Mouse (Mus musculus) induced T-regulatory cell, adult 2 months (primary cell): ENCODE data around the gene Creb3l4.
"Not testable (repeated sequence)": the region's sequence is repeated elsewhere in the genome, so short reads cannot be mapped to it uniquely, and the experiment has no call there.

Experiments used
- DNase-seq: peaks from one replicate; pipeline ENCODE4 v3.0.0-alpha.2; 2012; ENCODE audit warnings: low read depth

Creb3l4 gene

DNA sequence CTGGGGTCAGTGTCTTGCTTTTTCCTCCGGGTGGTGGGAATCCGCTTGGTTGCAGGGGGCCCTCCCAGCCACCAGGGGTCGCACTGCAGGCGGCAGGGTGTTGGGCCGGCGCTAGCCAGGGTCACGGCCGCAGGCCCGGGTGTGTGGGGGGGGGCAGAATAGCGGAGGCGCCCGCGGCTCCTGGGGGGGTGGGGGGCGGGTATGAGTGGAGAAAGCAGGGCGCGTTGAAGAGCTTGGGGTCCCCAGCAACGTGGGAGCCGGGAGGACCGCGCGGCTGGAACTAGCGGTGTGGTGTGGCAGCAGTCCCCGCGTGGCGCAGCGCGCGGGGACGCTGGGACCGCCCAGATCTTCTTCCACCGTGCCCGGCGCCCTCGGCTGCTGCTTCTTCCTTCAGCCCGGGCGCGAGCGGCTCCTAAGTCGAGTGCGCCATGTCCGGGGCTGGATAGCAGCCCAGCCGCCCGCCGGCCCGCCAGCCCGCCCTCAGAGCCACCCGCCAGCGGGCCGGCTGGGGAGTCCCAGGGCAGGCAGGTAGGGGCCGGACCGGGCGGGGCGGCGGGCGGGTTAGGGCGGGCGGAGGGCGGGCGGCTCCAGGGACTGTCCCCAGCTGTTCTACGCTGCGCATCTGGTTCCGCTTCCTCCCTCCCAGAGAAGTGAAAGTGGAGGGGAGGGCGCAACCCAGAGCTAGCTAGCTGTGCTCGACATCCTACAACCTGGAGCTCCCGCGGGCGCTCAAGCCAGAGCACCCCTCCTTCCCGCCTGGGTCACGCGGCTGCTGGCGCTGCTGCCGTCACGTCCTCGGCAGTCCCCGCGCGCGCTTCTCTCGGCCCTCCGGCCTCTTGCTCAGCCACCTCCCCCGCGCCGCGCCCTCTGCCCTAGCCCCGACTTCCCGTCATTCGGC, 22.0 kb upstream of the Creb3l4 start, which contains the start of gene Dennd4b:
Gene Dennd4b, plus strand, starts transcription at position 152 of the 898 bp plus-strand sequence.
- DNase-seq: peak; percentile 95

DNA sequence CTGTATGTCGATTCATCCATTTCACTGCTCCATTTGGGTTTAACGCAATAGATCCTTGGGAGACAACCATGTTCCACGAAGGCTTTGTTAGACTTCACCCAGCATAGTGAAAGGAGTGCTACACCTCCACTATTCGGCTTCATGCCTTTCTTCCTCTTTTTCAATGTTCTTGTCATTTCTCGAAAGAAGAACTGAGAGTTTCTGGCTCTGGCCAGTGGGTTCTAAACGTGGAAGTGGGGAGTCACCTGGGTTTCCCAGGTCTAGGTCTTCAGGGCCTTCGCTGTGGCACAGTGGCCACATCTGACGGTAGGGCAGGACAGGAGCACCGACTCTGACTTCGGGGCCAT, 21.3 kb upstream of the Creb3l4 start:
- DNase-seq: no peak

DNA sequence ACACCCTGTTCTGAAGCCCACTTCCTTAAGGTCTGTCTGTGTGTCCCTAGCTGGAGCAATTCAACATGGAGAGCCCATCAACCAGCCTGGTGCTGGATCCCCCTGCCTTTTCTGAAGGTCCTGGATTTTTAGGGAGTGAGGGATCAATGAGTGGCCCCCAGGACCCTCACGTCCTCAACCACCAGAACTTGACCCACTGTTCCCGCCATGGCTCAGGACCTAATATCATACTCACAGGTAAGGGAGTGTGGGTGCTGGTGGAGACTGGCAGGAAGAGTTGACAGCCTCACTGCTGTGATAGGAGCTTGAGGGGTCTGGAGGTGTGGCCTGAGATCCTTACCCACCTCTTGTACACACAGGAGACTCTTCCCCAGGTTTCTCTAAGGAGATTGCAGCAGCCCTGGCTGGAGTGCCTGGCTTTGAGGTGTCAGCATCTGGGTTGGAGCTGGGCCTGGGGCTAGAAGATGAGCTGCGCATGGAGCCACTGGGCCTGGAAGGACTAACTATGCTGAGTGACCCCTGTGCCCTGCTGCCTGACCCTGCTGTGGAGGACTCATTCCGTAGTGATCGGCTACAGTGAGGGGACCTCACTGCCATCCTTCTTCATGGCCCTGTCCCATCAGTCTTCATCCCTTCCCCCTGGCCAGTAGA, 19.9 kb upstream of the Creb3l4 start:
- DNase-seq: no peak

DNA sequence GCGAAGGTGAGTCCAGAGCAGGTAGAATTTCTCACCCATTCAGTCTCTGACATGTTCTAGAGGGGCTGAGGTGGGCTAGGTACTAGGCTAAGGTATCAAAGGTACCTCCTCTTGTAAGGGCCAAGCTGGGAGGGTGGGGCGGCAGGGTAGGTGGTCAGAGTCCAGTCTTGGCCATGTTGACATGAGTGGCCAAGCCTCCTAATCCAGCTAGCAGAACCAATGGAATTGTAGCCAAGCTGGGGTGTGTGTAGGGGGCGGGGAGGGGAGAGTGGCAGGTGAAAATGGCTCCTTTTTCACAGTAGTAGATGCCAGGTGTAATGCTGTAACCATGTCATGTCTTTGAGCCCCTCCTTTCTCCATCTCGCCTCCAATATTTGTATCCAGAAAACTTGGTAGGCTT, 15.2 kb upstream of the Creb3l4 start:
- DNase-seq: no peak

DNA sequence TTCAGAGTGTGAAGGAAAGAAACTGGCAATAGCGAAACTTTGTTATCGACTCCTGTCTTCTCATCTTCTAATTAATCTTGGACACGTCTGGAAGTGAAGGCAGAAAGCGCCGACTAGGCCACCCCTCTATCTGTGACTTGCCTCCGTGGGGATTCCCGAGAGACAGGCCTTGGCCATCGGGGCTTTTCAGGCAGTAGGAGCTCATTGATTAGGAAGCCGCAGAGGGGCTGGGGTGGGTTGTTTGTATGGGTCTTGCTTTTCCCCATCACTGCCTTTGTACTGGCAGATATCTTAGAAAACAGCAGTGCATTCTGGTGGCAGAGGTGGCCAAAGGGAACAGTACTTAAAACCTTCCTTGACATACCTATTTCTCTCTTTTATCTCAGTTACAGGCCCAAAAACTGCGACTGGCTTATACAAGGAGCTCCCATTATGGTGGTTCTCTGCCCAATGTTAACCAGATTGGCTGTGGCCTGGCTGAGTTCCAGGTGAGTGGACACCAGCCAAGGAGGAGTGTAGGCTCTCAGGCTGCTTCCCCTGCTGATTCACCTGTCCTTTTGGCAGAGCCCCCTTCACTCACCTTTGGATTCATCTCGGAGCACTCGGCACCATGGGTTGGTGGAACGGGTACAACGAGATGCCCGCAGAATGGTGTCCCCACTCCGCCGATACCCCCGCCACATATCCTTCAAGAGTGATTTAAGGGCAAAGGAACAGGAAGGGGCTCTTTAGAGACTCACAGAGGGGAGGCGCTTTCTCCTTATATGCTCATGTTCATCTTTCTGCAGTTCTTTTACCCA, 13.6 kb upstream of the Creb3l4 start:
- no peak for DNase-seq

DNA sequence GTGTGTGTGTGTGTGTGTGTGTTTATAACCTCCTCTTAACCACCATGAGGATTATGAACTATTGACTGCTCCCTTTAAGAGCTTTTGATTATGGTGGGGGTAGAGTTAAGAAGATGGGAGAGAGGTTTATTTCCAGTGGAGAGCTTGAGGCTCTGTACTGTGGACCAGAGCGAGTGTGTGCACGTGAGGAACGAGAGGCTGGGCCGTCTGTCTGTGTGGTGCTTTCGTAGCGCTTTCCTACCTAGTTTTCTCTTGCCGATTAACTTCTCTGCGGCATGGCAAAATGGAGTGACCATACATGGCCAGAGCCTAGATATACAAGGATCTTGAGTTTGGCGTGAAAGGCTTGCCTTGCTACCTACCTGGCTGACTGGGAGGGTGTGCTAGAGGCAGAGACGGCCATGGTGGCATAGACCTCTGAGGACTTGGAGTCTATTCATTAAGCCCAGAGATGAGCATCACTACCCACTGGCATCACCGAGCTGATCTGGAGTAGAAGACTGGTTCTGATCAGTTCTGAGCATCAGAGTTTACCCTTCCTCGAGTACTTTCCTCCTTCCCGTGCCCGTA, 12.6 kb upstream of the Creb3l4 start:
- no peak for DNase-seq

DNA sequence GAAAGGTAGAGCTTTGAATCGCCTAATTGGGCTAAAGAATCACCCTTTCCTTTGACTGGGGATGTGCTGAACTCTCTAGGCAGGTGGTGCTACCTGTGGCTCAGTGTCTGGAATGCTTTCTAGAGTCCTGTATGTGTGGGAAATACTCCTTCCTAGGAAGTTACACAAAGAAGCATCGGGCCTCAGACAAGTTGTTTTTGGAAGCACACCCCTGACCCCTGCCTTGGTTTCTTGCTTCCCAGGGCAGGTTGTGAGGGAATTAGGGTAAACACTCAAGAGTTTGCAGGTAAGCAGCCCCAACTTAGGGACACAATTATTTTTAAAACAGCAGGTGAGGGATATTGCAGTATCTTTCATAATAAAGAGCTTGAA, 11.9 kb upstream of the Creb3l4 start:
- DNase-seq: no peak

DNA sequence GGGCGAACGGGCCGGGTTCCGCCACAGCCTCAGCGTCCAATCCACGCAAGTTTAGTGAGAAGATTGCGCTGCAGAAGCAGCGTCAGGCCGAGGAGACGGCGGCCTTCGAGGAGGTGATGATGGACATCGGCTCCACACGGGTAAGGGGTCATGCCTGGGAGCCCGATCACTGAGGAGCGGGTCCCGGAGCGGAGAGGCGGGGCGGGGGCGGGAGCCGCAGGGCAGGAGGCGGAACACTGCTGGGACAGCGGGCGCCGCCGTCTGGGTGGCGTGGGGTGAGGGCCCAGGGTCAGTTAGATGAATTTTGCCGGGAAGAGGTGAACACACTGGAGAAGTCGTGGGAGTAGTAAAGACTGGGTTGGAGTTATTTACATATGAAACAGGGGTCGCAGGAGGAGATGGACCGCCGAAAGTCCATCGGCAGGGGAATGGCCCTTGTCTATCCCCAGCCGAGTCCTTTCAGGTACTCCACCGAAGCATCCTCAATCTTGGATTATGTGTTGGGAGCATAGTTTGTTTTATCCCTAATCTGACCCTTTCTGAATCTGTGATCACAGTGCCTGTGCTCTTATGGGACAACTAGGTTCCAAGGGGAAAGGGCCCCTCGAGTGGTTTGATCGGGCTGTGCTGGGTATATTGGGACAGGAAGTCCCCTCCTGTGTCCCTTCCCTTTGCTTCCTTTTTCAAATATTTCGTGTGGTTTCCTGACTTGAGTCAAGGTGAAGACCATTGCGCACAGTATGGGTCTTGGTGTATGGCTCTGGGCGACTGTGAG, 11.3 kb upstream of the Creb3l4 start:
- DNase-seq: peak; percentile 73

DNA sequence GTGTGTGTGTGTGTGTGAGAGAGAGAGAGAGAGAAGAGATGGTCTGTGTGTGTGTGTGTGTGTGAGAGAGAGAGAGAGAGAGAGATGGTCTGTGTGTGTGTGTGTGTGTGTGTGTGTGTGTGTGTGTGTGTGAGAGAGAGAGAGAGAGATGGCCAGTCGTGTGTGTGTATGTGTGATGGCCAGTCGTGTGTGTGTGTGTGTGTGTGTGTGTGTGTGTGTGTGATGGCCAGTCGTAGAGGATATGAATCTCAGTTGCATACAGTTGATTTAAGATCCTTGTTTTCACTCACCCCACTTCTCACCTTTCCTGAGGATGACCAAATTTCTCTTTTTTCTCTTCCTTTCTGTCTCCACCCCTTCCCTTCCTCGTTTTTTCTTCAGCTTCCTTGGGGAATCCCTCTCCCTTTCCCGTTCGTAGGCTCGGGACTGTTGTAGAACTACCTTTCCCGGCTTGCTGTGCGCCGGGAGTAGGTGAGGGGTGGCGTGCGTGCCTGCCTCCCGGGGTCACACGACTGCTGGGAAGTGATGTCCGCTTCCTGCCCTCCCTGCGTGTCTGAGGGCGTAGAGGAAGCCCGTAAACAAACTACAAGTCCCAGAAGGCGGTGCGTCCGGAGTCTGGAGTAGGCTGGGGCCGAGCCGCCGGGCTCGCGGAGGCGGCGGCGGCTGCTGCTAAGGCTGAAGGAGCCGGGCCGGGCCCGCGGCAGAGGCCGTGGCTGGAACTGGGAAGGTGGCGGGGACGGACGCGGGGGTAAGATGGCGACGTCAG, 10.5 kb upstream of the Creb3l4 start, which contains the start of gene Crtc2:
Gene Crtc2, plus strand, starts transcription at position 511 of the 766 bp plus-strand sequence.
- peak; percentile 95 for DNase-seq

DNA sequence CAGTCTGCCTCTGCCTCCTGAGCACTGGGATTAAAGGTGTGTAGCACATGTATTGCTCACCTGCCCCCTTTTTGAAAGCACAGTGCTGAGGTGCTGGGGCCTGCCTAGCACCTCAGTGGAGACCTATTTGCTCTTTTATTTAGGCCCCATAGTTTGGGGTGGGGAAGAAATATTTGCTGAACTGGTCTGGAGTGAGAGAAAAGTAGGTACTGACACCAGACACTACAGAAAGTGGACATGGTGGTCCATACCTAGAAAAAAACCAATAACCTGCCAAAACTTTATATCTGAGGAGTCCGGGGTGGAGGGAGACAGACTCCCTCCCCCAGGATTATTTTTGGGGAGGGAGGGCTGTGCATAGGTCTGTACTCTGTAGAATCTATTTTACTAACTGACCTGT, 9.9 kb upstream of the Creb3l4 start:
- DNase-seq: peak; percentile 39

DNA sequence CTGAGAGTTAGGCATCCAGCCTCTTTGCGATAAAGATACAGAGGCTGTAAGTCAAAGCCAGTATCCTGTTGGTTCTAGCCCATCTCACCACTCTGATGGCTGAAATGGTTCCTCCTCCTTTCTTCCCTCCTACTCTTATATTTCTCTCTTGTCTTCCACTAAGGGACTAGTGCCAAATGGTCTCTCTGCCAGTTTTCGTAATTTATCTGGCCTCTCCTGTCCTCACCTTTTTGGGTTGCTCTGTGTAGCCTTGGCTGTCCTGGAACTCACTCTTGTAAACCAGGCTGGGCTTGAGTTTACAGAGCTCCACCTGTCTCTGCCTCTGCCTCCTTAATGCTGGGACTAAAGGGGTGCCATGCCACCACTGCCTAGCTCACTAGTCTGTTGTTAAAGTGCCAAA, 9.3 kb upstream of the Creb3l4 start:
- not testable (repeated sequence) for DNase-seq

DNA sequence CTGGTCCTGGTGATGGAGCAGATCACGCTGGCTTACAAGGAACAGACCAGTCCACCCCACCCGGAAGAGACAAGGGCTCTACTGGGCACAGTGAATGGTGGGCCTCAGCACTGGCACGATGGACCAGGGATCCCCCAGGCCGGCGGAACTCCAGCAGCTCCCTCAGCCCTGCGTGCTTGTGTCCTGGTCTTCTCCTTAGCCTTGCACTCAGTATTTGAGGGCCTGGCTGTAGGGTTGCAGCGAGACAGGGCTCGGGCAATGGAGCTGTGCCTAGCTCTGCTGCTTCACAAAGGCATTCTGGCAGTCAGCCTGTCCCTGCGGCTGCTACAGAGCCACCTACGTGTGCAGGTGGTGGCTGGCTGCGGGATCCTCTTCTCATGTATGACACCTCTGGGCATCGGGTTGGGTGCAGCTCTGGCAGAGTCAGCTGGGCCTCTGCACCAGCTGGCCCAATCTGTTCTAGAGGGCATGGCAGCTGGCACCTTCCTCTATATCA, 8.5 kb upstream of the Creb3l4 start:
- DNase-seq: not testable (repeated sequence)

DNA sequence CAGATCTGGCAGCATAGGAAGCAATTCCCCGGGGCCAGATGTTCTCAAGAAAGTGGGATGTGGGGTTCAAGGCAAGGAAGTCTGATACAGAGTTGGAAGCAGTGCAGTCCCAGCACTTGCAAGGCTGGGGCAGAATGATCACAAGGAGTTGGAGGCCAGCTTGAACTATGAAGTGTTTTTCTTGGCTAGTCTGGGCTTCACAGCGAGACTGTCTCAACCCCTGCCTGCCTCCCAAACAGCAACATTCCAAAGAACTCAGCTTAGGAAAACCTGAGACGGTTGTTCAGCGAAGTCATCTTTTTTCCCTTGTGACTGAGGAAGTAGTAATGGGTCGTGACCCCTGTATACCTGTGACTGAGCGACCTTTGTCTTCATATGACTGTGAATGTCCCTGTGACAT, 7.5 kb upstream of the Creb3l4 start:
- DNase-seq: no peak

DNA sequence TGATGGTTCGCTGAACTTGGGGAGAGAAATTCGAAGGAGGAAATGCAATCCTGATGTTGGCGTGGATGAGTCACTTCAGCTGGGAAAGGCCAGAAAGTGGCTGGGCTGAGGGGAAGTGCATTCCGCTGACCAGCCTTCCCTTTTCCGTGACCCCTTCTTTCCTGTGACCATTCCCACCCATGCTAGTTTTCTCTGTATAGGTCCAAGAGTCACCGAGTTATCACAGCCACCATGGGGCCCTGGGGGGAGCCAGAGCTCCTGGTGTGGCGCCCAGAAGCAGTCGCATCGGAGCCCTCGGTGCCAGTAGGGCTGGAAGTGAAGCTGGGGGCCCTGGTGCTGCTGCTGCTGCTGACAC, 5.4 kb upstream of the Creb3l4 start:
- no peak for DNase-seq

DNA sequence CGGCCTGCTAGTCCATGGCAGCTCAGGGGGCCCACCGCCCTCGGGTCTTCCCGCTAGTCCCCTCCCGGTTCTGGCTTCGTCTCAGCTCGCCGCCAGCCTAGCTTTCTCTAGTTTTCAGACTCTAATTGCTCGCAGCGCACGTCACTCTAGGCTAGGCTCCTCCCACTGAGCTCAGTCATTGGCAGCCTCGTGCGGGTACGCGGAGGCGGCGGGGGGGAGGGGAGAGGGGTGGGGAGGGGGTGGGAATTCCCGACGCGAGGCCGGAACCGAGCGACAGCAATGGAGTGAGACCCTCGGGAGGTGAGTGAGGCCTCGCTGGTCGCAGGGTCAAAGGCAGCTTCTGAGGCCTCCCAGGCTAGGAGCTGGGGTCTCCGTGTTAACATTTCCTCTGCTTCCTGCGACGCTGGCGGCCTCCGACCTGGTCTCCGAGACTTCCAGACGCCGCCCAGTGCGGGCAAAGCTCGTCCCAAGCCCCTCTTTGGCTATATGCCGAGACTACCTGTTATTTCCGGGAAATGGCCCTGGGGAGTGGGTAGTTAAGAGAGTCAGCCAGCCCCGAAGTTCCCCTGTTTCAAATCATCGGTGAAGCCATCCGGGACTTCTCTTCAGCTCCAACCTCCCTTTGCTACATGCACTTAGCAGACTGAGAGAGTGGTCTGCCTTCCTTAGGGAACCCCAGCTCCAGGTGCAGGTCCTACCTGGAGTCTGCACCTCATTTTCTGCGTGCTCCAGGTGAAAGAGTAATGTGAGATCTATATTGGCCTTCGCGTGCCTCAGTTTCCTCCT, 4.8 kb upstream of the Creb3l4 start, which contains the start of gene Slc39a1:
Gene Slc39a1, plus strand, starts transcription at position 213 of the 786 bp plus-strand sequence.
- DNase-seq: peak; percentile 96

DNA sequence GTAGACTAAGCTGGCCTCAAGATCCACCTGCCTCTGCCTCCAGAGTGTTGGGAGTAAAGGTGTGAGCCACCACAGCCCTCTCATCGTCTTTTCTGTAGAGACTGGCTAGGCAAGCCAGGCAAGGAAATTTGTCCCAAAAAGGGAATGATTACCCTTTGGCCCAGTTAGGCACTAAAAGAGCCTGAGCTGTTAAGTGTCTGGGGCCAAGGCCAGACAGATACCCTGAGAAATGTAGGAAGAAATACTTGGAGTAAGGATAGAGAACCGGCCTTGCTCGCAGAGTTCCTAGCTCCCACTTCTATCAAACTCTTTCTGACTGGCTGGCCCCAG, 4.3 kb upstream of the Creb3l4 start:
- no peak for DNase-seq

DNA sequence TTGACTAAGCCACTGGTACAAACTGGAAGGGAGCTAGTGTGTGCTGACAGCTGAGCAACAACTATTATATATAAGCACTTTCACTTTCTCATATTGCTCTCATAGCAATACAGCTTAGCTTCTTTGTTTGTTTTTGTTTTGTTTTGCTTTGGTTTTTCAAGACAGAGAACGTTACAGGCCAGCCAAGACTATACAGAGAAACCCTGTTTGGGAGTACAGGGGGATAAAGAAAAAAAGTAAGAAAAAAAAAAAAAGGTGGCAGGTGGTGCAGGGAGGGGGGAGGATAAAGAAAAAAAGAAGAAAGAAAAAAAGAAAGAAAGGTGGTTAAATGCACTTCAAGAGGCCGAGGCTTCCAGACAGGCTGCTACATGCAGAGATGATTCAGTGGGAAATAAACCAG, 2.1 kb upstream of the Creb3l4 start:
- DNase-seq: peak; percentile 66

DNA sequence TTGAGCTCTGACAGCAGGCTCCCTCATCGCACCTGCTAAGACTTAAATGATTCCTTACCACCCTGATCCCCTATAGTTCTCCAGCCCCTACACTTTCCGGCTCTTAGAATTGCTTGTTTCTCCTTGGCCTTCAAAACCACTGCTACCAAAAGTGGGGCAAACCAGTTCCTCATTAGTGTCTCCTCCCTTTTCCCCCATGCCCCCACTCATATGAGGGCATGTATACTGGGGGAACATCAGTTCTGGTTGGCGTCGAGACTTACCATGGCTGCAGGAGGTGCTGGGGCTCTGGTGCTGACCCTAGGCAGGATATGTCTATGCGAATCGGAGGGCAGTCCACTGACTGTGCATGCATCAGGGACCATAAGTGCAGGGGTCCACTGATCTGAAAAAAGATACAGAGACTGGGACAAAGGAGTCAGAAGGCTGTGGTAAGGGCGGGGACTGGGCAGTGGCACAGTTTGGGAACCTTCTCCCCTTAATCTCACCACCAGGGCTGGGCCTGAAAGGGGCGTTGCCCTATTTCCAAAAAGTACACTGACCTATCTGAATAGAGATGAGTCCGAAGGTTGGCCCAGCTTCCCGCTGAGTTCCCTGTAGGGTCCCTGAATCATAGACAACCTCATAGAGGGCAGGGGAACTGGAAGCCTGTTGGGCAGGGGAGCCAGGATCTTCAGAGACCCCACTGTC, 1.5 kb downstream of the Creb3l4 start:
- DNase-seq: no peak

DNA sequence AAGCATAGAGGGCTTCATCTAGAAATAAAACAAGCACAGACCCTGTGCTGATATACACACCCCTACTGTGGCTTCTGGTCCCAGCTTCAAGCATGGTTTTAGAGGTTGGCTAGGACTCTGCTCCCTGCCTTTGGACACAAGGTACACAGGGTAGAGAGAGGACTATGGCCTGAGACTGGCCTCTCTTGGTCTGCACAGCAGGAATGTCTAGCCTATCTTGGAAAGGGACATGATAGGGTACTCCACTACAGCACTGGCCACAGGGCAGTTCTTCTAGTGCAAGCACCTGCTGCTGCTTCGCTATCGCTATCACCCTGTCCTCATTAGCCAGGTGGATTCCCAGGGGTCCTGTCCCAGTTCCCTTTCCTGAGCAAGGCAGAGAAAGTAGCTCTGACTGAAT, 2.1 kb downstream of the Creb3l4 start:
- no peak for DNase-seq
